Mouse (Mus musculus) E14TG2a.4 (cell line): ENCODE data around the gene Zmynd8.

Experiments used
- H3K27me3 ChIP-seq: 2 replicates; pipeline ENCODE4 v1.6.1; 2014; ENCODE audit warnings: low read length, control low read depth; ENCODE audit not compliant: insufficient read depth
- H3K36me3 ChIP-seq: 2 replicates; pipeline ENCODE4 v1.6.1; 2014; ENCODE audit warnings: low read length, control low read depth; ENCODE audit not compliant: insufficient read depth
- H3K4me1 ChIP-seq: replicated peaks from 2 replicates; pipeline ENCODE4 v1.6.1; 2014; ENCODE audit warnings: low read depth, low read length, control low read depth
- H3K4me3 ChIP-seq: replicated peaks from 2 replicates; pipeline ENCODE4 v1.5.1; 2014; ENCODE audit warnings: mild to moderate bottlenecking, low read length
- H3K9me3 ChIP-seq: 2 replicates; pipeline ENCODE4 v1.6.1; 2014; ENCODE audit warnings: low read length, control low read depth
- CTCF ChIP-seq: conservative IDR thresholded peaks from 2 replicates; pipeline ENCODE4 v1.5.1; 2014; ENCODE audit warnings: low read length
- NANOG ChIP-seq: IDR thresholded peaks from 2 replicates; pipeline ENCODE4 v1.6.1; 2014; ENCODE audit warnings: borderline replicate concordance, low read length, mixed read lengths
- POU5F1 ChIP-seq: IDR thresholded peaks from 2 replicates; pipeline ENCODE4 v1.6.1; 2014; ENCODE audit warnings: low read length, borderline replicate concordance

Zmynd8 gene

GRCm38 (mm10) chr2:165893232-165893631, 5.6 kb downstream of the Zmynd8 start:
- Histone ChIP-seq H3K4me1 (peaks cover 80% of the 10 kb centered on the region), H3K27me3 (peaks cover 30% of the 10 kb centered on the region), H3K4me3 (0 out of 2 replicates have a peak overlapping the region, but pooled peaks have one; percentile 0), H3K9me3 (no peaks in the 10 kb centered on the region), H3K36me3 (peaks cover 29% of the 10 kb centered on the region)
- TF ChIP-seq CTCF (no peak), POU5F1 (no peak), NANOG (no peak)

- no peaks in the 10 kb centered on the region for H3K9me3 ChIP-seq
- no peak overlapping the region for H3K4me3 ChIP-seq
- no peak for TF ChIP-seq CTCF
- no peak for TF ChIP-seq POU5F1
- TF ChIP-seq NANOG, result no peak
- H3K27me3 ChIP-seq, result peaks cover 30% of the 10 kb centered on the region
- peaks cover 85% of the 10 kb centered on the region for H3K4me1 ChIP-seq
- peaks cover 32% of the 10 kb centered on the region for H3K36me3 ChIP-seq
These were observed 6.2 kb downstream of the Zmynd8 start for GRCm38 (mm10) chr2:165892626-165893025.

- H3K9me3 ChIP-seq, result no peaks in the 10 kb centered on the region
- 0 out of 2 replicates have a peak overlapping the region, but pooled peaks have one; percentile 26 for H3K4me3 ChIP-seq
- H3K4me1 ChIP-seq, result peaks cover 83% of the 10 kb centered on the region
- TF ChIP-seq NANOG (no peak), POU5F1 (no peak), CTCF (no peak)
- H3K36me3 ChIP-seq, result peaks cover 25% of the 10 kb centered on the region
- H3K27me3 ChIP-seq, result peaks cover 14% of the 10 kb centered on the region; the same call in 1 of the 2 replicates
These were observed 8.4 kb downstream of the Zmynd8 start for GRCm38 (mm10) chr2:165890401-165890800.

- peaks cover 25% of the 10 kb centered on the region for H3K36me3 ChIP-seq
- peaks cover 11% of the 10 kb centered on the region; the same call in 1 of the 2 replicates for H3K27me3 ChIP-seq
- no peaks in the 10 kb centered on the region for H3K9me3 ChIP-seq
- 0 out of 2 replicates have a peak overlapping the region, but pooled peaks have one; percentile 26 for H3K4me3 ChIP-seq
- TF ChIP-seq POU5F1 (no peak), CTCF (no peak), NANOG (no peak)
- peaks cover 81% of the 10 kb centered on the region for H3K4me1 ChIP-seq
These were observed 8.9 kb downstream of the Zmynd8 start for GRCm38 (mm10) chr2:165889874-165890273.

GRCm38 (mm10) chr2:165889266-165889665, 9.6 kb downstream of the Zmynd8 start:
- TF ChIP-seq NANOG, result no peak
- Histone ChIP-seq H3K4me3 (no peak overlapping the region), H3K27me3 (peaks cover 11% of the 10 kb centered on the region; the same call in 1 of the 2 replicates), H3K36me3 (peaks cover 25% of the 10 kb centered on the region), H3K4me1 (peaks cover 81% of the 10 kb centered on the region), H3K9me3 (no peaks in the 10 kb centered on the region)

GRCm38 (mm10) chr2:165888813-165889221, 10.0 kb downstream of the Zmynd8 start:
- no peaks in the 10 kb centered on the region for H3K9me3 ChIP-seq
- TF ChIP-seq POU5F1 (no peak), CTCF (no peak), NANOG (no peak)
- H3K27me3 ChIP-seq, result peaks cover 11% of the 10 kb centered on the region; the same call in 1 of the 2 replicates
- peak overlapping the region; percentile 43 for H3K4me3 ChIP-seq
- peaks cover 84% of the 10 kb centered on the region for H3K4me1 ChIP-seq
- H3K36me3 ChIP-seq, result peaks cover 27% of the 10 kb centered on the region

- Histone ChIP-seq H3K9me3 (no peaks in the 10 kb centered on the region), H3K27me3 (peaks cover 11% of the 10 kb centered on the region; the same call in 1 of the 2 replicates), H3K4me1 (peaks cover 88% of the 10 kb centered on the region), H3K36me3 (peaks cover 28% of the 10 kb centered on the region), H3K4me3 (peak overlapping the region; percentile 43)
- TF ChIP-seq CTCF, result no peak
- no peak for TF ChIP-seq NANOG
- TF ChIP-seq POU5F1, result no peak
These were observed 10.4 kb downstream of the Zmynd8 start for GRCm38 (mm10) chr2:165888396-165888795.

GRCm38 (mm10) chr2:165886857-165887628, 11.8 kb downstream of the Zmynd8 start:
- no peaks in the 10 kb centered on the region for H3K9me3 ChIP-seq
- TF ChIP-seq CTCF (no peak), NANOG (no peak; the same call in 1 of the 2 replicates), POU5F1 (no peak)

More at GRCm38 (mm10) chr2:165886857-165887628, 11.8 kb downstream of the Zmynd8 start:
- Histone ChIP-seq H3K4me3 (peak overlapping the region; percentile 78), H3K36me3 (peaks cover 31% of the 10 kb centered on the region; the same call in 1 of the 2 replicates), H3K4me1 (peaks cover 93% of the 10 kb centered on the region), H3K27me3 (peaks cover 11% of the 10 kb centered on the region; the same call in 1 of the 2 replicates)
